In the genomic region with DNA sequence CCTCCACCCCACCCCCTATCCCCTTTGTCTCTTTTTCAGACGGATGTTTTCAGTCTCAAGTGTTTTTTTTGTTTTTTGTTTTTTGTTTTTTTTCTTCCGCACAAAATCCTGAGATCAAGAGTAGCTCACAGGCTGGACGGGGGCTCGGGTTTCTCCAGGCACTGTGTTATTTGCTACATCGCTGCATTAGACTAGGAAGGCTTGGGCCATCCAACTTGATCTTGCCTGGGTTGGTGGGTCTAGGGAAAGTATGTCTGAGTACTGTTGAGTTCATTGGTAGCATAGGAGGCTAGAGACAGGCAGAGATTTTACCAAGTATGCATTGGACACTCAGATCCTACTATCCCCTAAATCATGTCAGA, we compare ENCODE assay signal across 16 mouse cellular contexts. TPM values are rescaled to one million over a fixed set of nuclear protein-coding genes. Genes with fewer than 3 reads are reported as not detected.
DNase-seq lines count a peak whose midpoint lies in the region; ATAC-seq and TF ChIP-seq lines count a peak whose summit lies in the region.
"Had no signal": no experiment of that assay in that cellular context is flagged by ENCODE, and none has a peak within 500 bp of the region (broad histone marks: within the 10 kb centered on the region; RNA-seq: fewer than 3 reads in every experiment).

No protein-coding gene starts in this region.

- H3K4me1 ChIP-seq in forebrain, postnatal 0 days (ENCODE audit: insufficient read depth): no peaks in the 10 kb centered on the region
- no peaks in the 10 kb centered on the region for H3K4me1 ChIP-seq in limb, embryonic 14.5 days (ENCODE audit: control insufficient read depth, insufficient read depth, low read length)
- H3K4me1 ChIP-seq in olfactory bulb, adult 2 months (ENCODE audit: control insufficient read depth, insufficient read depth, low read length): 0 out of 2 replicates have a peak, but pooled peaks cover 3% of the 10 kb centered on the region

- H3K9ac ChIP-seq in forebrain, postnatal 0 days: peak overlapping the region; percentile 40
- no peak overlapping the region for H3K9ac ChIP-seq in limb, embryonic 14.5 days (ENCODE audit: low read depth, low read length, severe bottlenecking)
- H3K9ac ChIP-seq: liver, embryonic 15.5 days had no signal

- intact Hi-C loops in left cerebral cortex, adult 2 months (cut with DNase I): loop anchor here (5.0 kb wide), 1 partner anchor 394 kb away; no protein-coding TSS in a partner anchor
- intact Hi-C loops in left cerebral cortex, postnatal 36 days (cut with DNase I): no loop called here

- peak overlapping the region; percentile 26 for H3K4me3 ChIP-seq in left cerebral cortex, adult 2 months
- 0 out of 2 replicates have a peak overlapping the region, but pooled peaks have one; percentile 12 for H3K4me3 ChIP-seq in forebrain, postnatal 0 days (ENCODE audit: low read depth, low read length)
- H3K4me3 ChIP-seq in limb, embryonic 14.5 days (replicated peaks; ENCODE audit: low read length): no peak overlapping the region
- peak overlapping the region; percentile 38 for H3K4me3 ChIP-seq in olfactory bulb, adult 2 months (ENCODE audit: insufficient read depth, low read depth, low read length)
- H3K4me3 ChIP-seq: liver, embryonic 15.5 days; megakaryocyte, embryonic 14.5 days had no signal

- 18% methylated on average over 5 of the region's 5 CpGs for WGBS in forebrain, postnatal 0 days
- WGBS in limb, embryonic 14.5 days: 16% methylated on average over 5 of the region's 5 CpGs
- WGBS in olfactory bulb, adult 2 months: 39% methylated on average over 5 of the region's 5 CpGs

- no peaks in the 10 kb centered on the region for H3K36me3 ChIP-seq in forebrain, postnatal 0 days (ENCODE audit: insufficient read depth)
- no peaks in the 10 kb centered on the region for H3K36me3 ChIP-seq in limb, embryonic 14.5 days (ENCODE audit: control insufficient read depth, insufficient read depth, low read length)
- H3K36me3 ChIP-seq: liver, embryonic 15.5 days had no signal

- peak overlapping the region; percentile 41 for H3K4me2 ChIP-seq in forebrain, postnatal 0 days (ENCODE audit: low read depth)
- H3K4me2 ChIP-seq in limb, embryonic 14.5 days (replicated peaks; ENCODE audit: low read depth, low read length, severe bottlenecking): peak overlapping the region; percentile 19; the same call in 1 of the 2 replicates
- H3K4me2 ChIP-seq: liver, embryonic 15.5 days had no signal

- peaks cover 59% of the 10 kb centered on the region for H3K27me3 ChIP-seq in forebrain, postnatal 0 days (ENCODE audit: insufficient read depth, low read length)
- H3K27me3 ChIP-seq in limb, embryonic 14.5 days (ENCODE audit: control insufficient read depth, insufficient read depth, low read length): peaks cover 85% of the 10 kb centered on the region
- H3K27me3 ChIP-seq: Patski had no signal

- H3K27ac ChIP-seq in left cerebral cortex, adult 2 months: peak overlapping the region; percentile 75
- peak overlapping the region; percentile 67; the same call in 1 of the 2 replicates for H3K27ac ChIP-seq in forebrain, postnatal 0 days (ENCODE audit: low read depth, low read length)
- no peak overlapping the region for H3K27ac ChIP-seq in limb, embryonic 14.5 days (replicated peaks; ENCODE audit: low read depth, low read length)
- H3K27ac ChIP-seq in olfactory bulb, adult 2 months (ENCODE audit: insufficient read depth, low read depth, low read length): peak overlapping the region; percentile 74; the same call in 1 of the 2 replicates
- H3K27ac ChIP-seq: liver, embryonic 15.5 days had no signal

- TF ChIP-seq POLR2A in limb, embryonic 14.5 days (IDR thresholded peaks at IDR 0.05; ENCODE audit: borderline replicate concordance, extremely low read depth, insufficient read depth, insufficient read length): no peak
- no peak for TF ChIP-seq POLR2A in olfactory bulb, adult 2 months (IDR thresholded peaks at IDR 0.05; ENCODE audit: insufficient read depth, low read depth, low read length)

- H3K9me3 ChIP-seq in forebrain, postnatal 0 days (ENCODE audit: low read length): no peaks in the 10 kb centered on the region
- H3K9me3 ChIP-seq in limb, embryonic 14.5 days (ENCODE audit: control insufficient read depth, low read length): no peaks in the 10 kb centered on the region
- H3K9me3 ChIP-seq: liver, embryonic 15.5 days had no signal

- no peak for ATAC-seq in forebrain, postnatal 0 days
- ATAC-seq in limb, embryonic 14.5 days (ENCODE audit: low FRiP score, low read depth): no peak
- ATAC-seq: Patski had no signal

- DNase-seq in left cerebral cortex, adult 2 months (ENCODE audit: extremely low spot score in 1 of 2, low spot score in 2 of 2): no peak
- DNase-seq in left cerebral cortex, postnatal 36 days (ENCODE audit: low spot score in 2 of 2): no peak
- DNase-seq in forebrain, postnatal 0 days: peak; percentile 22
- DNase-seq in limb, embryonic 14.5 days (ENCODE audit: low spot score): no peak
- DNase-seq in adrenal gland, postnatal 14 days: no peak
- no peak for DNase-seq in heart, adult 9 months (ENCODE audit: low spot score in 2 of 2)
- no peak for DNase-seq in kidney, adult 9 months
- DNase-seq: adrenal gland, postnatal 10 days; heart, postnatal 10 days; spleen, adult 18-20 months had no signal

- no peak for TF ChIP-seq CTCF in left cerebral cortex, adult 2 months (IDR thresholded peaks at IDR 0.05)
- TF ChIP-seq CTCF in forebrain, postnatal 0 days (IDR thresholded peaks at IDR 0.05; ENCODE audit: low read depth): no peak
- no peak for TF ChIP-seq CTCF in olfactory bulb, adult 2 months (IDR thresholded peaks at IDR 0.05; ENCODE audit: insufficient read depth, low read depth, low read length)

RNA-seq across cellular contexts. Expression of a gene that starts 7.4 kb away (rescaled TPM):
- total RNA-seq in left cerebral cortex, adult 2 months (2021): not detected
- not detected for total RNA-seq in left cerebral cortex, postnatal 36 days (2021)
- 0.15 and 1.0 TPM in 2 replicates for total RNA-seq in forebrain, postnatal 0 days (2014; rRNA removed)
- polyA plus RNA-seq in forebrain, postnatal 0 days (2015; fragmentation: Nextera tagmentation; extraction: Ambion mirVana): 0.23 TPM in 1 of 2 replicates, not detected in the other
- polyA plus RNA-seq in limb, embryonic 14.5 days (2012; rRNA removed): not detected in 2 replicates
- polyA plus RNA-seq in limb, embryonic 14.5 days (2014; fragmentation: Nextera tagmentation; extraction: Ambion mirVana): 0.12 TPM in 1 of 2 replicates, not detected in the other
- not detected in 2 replicates for polyA plus RNA-seq in olfactory bulb, adult 2 months (2012; ENCODE audit: insufficient read depth, insufficient read length, low replicate concordance, missing spikeins)
- total RNA-seq in adrenal gland, postnatal 14 days (2021): not detected in 2 replicates
- total RNA-seq: adrenal gland, postnatal 10 days; granulocyte monocyte progenitor cell, adult 5-6 weeks; heart, postnatal 10 days had no signal
- polyA plus RNA-seq: kidney, embryonic 14.5 days; liver, embryonic 15.5 days; Patski had no signal

RNA-seq across cellular contexts. Expression of a gene that starts 7.8 kb away (rescaled TPM):
- total RNA-seq in left cerebral cortex, adult 2 months (2021): 10 to 100 TPM; 17.4 to 18.3 TPM
- total RNA-seq in left cerebral cortex, postnatal 36 days (2021): 10 to 100 TPM; 12.7 to 19.1 TPM
- 44.9 and 105 TPM in 2 replicates for total RNA-seq in forebrain, postnatal 0 days (2014; rRNA removed)
- 9.6 and 16.3 TPM in 2 replicates for polyA plus RNA-seq in forebrain, postnatal 0 days (2015; fragmentation: Nextera tagmentation; extraction: Ambion mirVana)
- polyA plus RNA-seq in limb, embryonic 14.5 days (2012; rRNA removed): 4.0 and 6.0 TPM in 2 replicates
- 0.80 and 1.1 TPM in 2 replicates for polyA plus RNA-seq in limb, embryonic 14.5 days (2014; fragmentation: Nextera tagmentation; extraction: Ambion mirVana)
- polyA plus RNA-seq in olfactory bulb, adult 2 months (2012; ENCODE audit: insufficient read depth, insufficient read length, low replicate concordance, missing spikeins): not detected in 2 replicates
- 0.64 TPM in 1 of 2 replicates, not detected in the other for total RNA-seq in adrenal gland, postnatal 14 days (2021)
- total RNA-seq: granulocyte monocyte progenitor cell, adult 5-6 weeks; heart, postnatal 10 days had no signal
- polyA plus RNA-seq: kidney, embryonic 14.5 days; liver, embryonic 15.5 days had no signal

RNA-seq across cellular contexts. Expression of a gene that starts 17.5 kb away (rescaled TPM):
- total RNA-seq in left cerebral cortex, adult 2 months (2021): 1 to 10 TPM; 4.1 to 4.8 TPM
- 1 to 10 TPM; 3.6 to 4.3 TPM for total RNA-seq in left cerebral cortex, postnatal 36 days (2021)
- 13.9 and 22.8 TPM in 2 replicates for total RNA-seq in forebrain, postnatal 0 days (2014; rRNA removed)
- 5.1 and 13.8 TPM in 2 replicates for polyA plus RNA-seq in forebrain, postnatal 0 days (2015; fragmentation: Nextera tagmentation; extraction: Ambion mirVana)
- 0.47 and 1.3 TPM in 2 replicates for polyA plus RNA-seq in limb, embryonic 14.5 days (2012; rRNA removed)
- polyA plus RNA-seq in limb, embryonic 14.5 days (2014; fragmentation: Nextera tagmentation; extraction: Ambion mirVana): 0.76 and 0.94 TPM in 2 replicates
- polyA plus RNA-seq in olfactory bulb, adult 2 months (2012; ENCODE audit: insufficient read depth, insufficient read length, low replicate concordance, missing spikeins): not detected in 2 replicates
- 0.11 TPM in 1 of 2 replicates, not detected in the other for total RNA-seq in adrenal gland, postnatal 14 days (2021)
- total RNA-seq: adrenal gland, postnatal 10 days; granulocyte monocyte progenitor cell, adult 5-6 weeks; heart, postnatal 10 days had no signal
- polyA plus RNA-seq: liver, embryonic 15.5 days had no signal

RNA-seq across cellular contexts. Expression of a gene that starts 32.1 kb away (rescaled TPM):
- total RNA-seq in left cerebral cortex, adult 2 months (2021): under 1 TPM; 0.28 to 0.34 TPM
- total RNA-seq in left cerebral cortex, postnatal 36 days (2021): under 1 TPM in 1 of 2 experiments, not detected in 1; 0.25 TPM
- total RNA-seq in forebrain, postnatal 0 days (2014; rRNA removed): 0.33 and 0.38 TPM in 2 replicates
- polyA plus RNA-seq in forebrain, postnatal 0 days (2015; fragmentation: Nextera tagmentation; extraction: Ambion mirVana): 0.12 TPM in 1 of 2 replicates, not detected in the other
- not detected in 2 replicates for polyA plus RNA-seq in limb, embryonic 14.5 days (2012; rRNA removed)
- 0.25 TPM in 1 of 2 replicates, not detected in the other for polyA plus RNA-seq in limb, embryonic 14.5 days (2014; fragmentation: Nextera tagmentation; extraction: Ambion mirVana)
- polyA plus RNA-seq in olfactory bulb, adult 2 months (2012; ENCODE audit: insufficient read depth, insufficient read length, low replicate concordance, missing spikeins): not detected in 2 replicates
- total RNA-seq in adrenal gland, postnatal 14 days (2021): not detected in 2 replicates
- total RNA-seq: adrenal gland, postnatal 10 days; granulocyte monocyte progenitor cell, adult 5-6 weeks; heart, postnatal 10 days had no signal
- polyA plus RNA-seq: kidney, embryonic 14.5 days; liver, embryonic 15.5 days; Patski had no signal

RNA-seq across cellular contexts. Expression of a gene that starts 51.1 kb away (rescaled TPM):
- total RNA-seq in left cerebral cortex, adult 2 months (2021): 10 to 100 TPM; 30.2 to 36.2 TPM
- total RNA-seq in left cerebral cortex, postnatal 36 days (2021): 10 to 100 TPM; 32.7 to 35.3 TPM
- 11.9 and 12.4 TPM in 2 replicates for total RNA-seq in forebrain, postnatal 0 days (2014; rRNA removed)
- polyA plus RNA-seq in forebrain, postnatal 0 days (2015; fragmentation: Nextera tagmentation; extraction: Ambion mirVana): 23.8 and 29.4 TPM in 2 replicates
- polyA plus RNA-seq in limb, embryonic 14.5 days (2012; rRNA removed): 11.4 and 15.7 TPM in 2 replicates
- polyA plus RNA-seq in limb, embryonic 14.5 days (2014; fragmentation: Nextera tagmentation; extraction: Ambion mirVana): 17.3 and 18.1 TPM in 2 replicates
- polyA plus RNA-seq in olfactory bulb, adult 2 months (2012; ENCODE audit: insufficient read depth, insufficient read length, low replicate concordance, missing spikeins): not detected in 2 replicates
- 189 and 214 TPM in 2 replicates for total RNA-seq in adrenal gland, postnatal 14 days (2021)
